ENCODE assay signal across 7 mouse cellular contexts in genomic region chr11:36221271-36221975, GRCm38 (mm10).
DNase-seq lines count a peak whose midpoint lies in the region.

No protein-coding gene starts in this region.

- intact Hi-C loops in gastrocnemius, postnatal 36 days (cut with DNase I): loop anchor here (5.0 kb wide), 1 partner anchor 306 kb away; no protein-coding TSS in a partner anchor
- intact Hi-C loops in left cerebral cortex, postnatal 10 days (cut with DNase I): loop anchor here (5.0 to 10.0 kb wide), 2 partner anchors 174 to 303 kb away; no protein-coding TSS in a partner anchor

- DNase-seq in adrenal gland, postnatal 25 days: peak; percentile 74
- peak; percentile 89 for DNase-seq in embryo, embryonic 11 days
- peak; percentile 47 to 54 for DNase-seq in gastrocnemius, postnatal 36 days
- DNase-seq in induced T-regulatory cell, adult 2 months (ENCODE audit: low read depth): peak; percentile 2
- DNase-seq in left cerebral cortex, postnatal 10 days (ENCODE audit: extremely low spot score in 1 of 2, low spot score in 2 of 2): peak; percentile 67 to 80
- DNase-seq in mesoderm, embryonic 11.5 days (ENCODE audit: low read depth, low spot score): peak; percentile 90
- peak; percentile 30 for DNase-seq in skeletal muscle tissue, adult 2 months (ENCODE audit: low read depth, low spot score)

Comparison
In these comparisons a context has a peak if more than half of its experiments do, and no peak if none do; other contexts are left out.
1. Peak in every context shown above with its lines: DNase-seq.
2. DNase-seq: peak in every context shown above with its lines; median percentile 90 in mesoderm, embryonic 11.5 days; 89 in embryo, embryonic 11 days; 74 in adrenal gland, postnatal 25 days; 74 in left cerebral cortex, postnatal 10 days; 50 in gastrocnemius, postnatal 36 days; 30 in skeletal muscle tissue, adult 2 months; 2 in induced T-regulatory cell, adult 2 months.